Mouse (Mus musculus) embryo, embryonic 9.5 days (tissue): ENCODE measurements around the gene Olfr608.
"Not testable (repeated sequence)": the region's sequence is repeated elsewhere in the genome, so short reads cannot be mapped to it uniquely, and the experiment has no call there.

Source experiments
- DNase-seq: peaks from one replicate; pipeline ENCODE4 v3.0.0-alpha.2; 2017; ENCODE audit errors: extremely low spot score

Olfr608 gene

DNA sequence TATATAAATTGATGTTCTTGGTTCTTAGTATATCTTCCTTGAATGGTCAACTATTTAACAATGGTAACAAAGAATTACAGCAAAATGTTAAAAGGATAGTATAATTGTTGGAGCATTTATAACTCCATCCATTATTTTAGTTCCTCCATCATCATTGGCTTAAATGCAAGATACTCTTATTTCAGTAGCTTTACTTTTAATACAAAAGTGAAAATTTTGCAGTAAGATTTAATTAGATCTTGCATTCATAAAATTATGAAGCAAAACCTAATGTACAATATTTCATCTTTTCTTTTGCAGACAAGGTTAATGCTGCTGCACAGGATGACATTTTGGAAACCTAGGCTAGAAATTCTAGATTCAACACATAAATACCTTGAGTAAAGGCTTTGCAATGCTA is at the start of gene Olfr608:
Gene Olfr608, plus strand, starts transcription at position 301 of the 400 bp plus-strand sequence.
- DNase-seq = no peak

DNA sequence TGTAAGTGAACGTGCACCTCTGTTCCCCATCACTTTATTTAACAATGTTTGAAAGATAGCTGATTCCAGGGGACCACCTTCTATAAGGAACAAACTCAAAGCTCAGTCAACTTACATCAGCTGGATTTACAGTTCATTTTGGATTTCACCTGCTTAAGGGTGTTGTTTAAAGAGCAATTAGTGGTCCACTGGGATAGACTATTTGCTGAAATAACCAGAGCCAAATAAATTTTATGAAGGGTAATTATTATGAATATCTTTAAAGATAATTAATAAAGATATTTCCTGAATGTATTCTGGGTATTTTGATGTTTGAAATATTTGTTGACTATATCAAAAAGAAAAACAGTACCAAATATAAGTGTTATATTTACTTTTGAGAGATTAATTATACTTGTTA is 24.3 kb upstream of the Olfr608 start, which contains the start of gene Olfr605:
Gene Olfr605, minus strand, starts transcription at position 101 of the 400 bp plus-strand sequence.
- DNase-seq = no peak

DNA sequence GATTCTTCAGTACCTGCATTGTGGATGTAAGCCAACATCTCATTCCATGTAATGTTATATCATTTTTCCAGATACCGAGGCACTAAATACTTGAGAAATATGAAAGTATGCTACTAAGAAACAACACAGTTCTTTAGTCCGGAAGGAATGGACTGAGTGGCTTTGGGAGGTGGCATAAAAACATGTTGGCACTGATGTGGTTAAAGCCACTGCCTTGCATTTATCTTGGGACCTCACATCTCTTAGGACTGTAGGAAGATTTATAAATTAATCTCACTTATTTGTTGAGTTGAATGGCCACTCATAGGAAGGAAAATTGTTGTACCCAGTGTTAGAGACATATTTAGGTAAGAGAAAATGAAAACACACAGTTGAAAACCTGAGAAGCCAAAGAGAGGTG is 20.9 kb upstream of the Olfr608 start, which contains the start of gene Olfr606:
Gene Olfr606, plus strand, starts transcription at position 301 of the 400 bp plus-strand sequence.
- DNase-seq = no peak

DNA sequence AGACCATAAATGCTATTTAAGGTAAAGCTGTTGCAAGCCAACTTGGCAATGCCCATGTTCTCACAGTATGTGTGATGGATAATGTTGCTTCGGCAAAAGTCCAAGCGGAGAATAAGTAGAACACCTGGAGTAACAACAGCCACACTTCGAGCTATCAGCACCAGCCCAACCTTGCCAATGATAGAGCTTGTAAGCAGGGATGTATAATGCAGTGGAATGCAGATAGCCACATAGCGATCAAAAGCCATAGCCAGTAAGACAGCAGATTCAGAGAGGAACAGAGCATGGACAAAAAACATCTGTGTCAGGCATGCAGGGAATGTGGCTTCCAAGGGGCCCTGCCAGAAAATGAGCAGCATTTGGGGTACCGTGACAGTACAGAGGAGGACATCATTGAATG is 9.1 kb upstream of the Olfr608 start:
- no peak for DNase-seq

DNA sequence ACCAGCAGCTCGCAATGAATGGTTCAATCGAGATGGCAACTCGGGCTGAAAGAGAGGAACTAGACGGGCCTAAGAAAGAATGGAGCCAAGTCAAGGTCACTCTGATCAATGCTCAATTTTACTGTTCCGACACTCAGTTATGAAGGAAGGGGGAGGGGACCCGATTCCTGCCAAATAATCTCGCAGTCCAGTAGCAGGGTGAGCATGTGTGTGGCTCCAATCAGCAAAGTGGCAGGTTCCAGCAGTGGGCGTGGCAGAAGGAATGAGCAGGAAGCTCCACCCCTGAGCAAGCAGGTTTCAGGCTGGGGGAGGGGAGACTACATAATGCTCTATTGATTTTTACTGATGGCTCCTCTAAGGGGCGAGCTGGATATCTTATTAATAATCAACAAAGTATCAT is 7.4 kb downstream of the Olfr608 start:
- not testable (repeated sequence) for DNase-seq

DNA sequence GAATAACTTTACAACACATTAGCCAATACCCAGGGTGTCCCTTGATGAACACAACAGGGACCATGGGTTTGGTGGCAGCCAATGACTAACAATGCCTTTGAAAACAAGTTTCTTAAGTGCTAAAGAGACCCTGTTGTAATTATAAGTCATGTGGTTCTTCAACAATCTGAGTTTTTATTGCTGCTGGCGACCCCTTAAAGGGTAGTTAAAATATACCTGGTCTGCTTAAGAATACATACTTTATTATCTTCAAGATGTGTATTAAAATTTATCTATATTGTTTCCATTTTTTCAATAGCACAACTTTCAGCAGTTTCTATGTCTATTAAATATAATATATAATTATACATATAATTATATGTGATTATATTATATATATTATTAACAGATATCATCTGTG is 28.3 kb downstream of the Olfr608 start, which contains the start of gene Olfr609:
Gene Olfr609, minus strand, starts transcription at position 101 of the 400 bp plus-strand sequence.
- no peak for DNase-seq

DNA sequence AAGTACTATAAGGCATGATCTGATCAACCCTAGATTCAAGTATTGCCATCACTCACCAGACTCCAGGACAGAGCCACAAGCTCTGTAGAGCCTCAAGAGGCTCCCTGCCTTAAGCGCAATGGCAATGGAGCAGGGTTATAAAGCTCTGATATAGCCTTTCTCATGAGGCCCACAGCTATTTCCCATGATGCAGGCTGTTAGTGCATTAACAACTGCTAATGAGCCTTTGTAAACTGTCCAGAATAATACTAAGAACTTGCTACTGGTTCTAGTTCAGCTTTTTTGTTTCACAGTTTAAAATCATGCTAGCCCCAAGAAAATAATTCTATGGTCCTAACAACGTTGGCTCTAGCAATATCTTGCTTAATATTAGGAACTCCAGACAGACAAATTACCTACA is 42.3 kb downstream of the Olfr608 start, which contains the start of gene Olfr610:
Gene Olfr610, minus strand, starts transcription at position 101 of the 400 bp plus-strand sequence.
- no peak for DNase-seq

DNA sequence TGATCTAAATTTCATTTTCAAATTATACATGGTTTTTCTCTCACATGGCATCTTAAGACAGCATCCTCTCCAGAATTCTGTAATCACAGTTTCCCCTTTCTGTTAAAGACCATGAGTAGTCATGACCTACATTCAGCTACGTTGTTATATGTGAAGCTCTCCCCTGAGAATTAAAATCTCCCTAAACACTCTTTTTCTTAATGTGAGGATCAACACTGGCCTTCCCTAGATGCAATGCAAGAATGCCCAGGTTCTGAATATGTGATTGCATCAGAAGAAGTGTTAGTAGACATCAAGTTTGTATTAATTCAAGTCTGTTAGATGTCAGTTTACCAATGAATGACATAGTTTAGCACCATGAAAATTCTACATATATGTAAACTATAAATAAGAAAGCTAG is 51.1 kb downstream of the Olfr608 start, which contains the start of gene Olfr611:
Gene Olfr611, minus strand, starts transcription at position 101 of the 400 bp plus-strand sequence.
- not testable (repeated sequence) for DNase-seq
